Comparison of ENCODE assay signal across 8 mouse cellular contexts in the genomic region with DNA sequence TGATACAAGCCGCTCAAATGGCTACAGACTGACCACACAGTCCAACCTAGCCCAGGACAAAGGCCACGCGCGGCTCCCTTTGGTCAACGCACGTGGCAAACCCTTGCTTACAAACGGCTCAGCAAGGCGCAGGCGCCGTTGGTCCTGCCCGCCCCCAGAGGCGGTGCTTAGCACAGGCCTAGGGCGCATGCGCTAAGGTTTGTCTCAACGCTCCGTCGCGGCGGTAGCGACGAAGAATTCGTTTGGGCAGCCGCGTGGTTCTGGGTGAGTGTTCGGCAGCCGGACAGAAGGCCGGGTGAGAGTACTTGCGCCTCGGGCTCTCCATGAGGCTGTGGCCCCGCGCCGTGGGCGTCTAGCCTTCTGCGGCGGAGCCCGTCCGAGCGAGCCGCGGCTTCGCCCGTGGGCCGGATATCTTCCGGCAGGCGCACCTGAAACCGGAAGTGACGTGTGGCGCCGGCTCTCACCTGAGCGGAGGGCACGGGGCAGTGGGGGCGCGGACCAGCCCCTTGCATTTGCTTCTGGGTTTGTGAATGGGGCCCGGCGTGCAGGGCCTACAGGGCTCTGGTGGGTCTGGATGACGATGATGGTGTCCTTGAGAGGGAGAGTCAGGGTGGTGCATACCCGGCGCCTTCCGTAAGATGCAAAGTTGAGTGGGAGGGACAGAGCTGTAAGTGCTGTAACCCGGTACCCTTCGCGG. TPM values are rescaled to one million over a fixed set of nuclear protein-coding genes. Genes with fewer than 3 reads are reported as not detected.
A peak's percentile ranks its signal among the peaks of the same experiment; 100 is the strongest.
DNase-seq lines count a peak whose midpoint lies in the region; TF ChIP-seq lines count a peak whose summit lies in the region.

A gene (plus strand): TSS at position 186 of the 697 bp plus-strand sequence.

- no peaks in the 10 kb centered on the region for H3K27me3 ChIP-seq in megakaryocyte, embryonic 14.5 days (replicated peaks)

- no peak for TF ChIP-seq CTCF in gastrocnemius, adult 2 months (IDR thresholded peaks at IDR 0.05)

- peaks cover 74% of the 10 kb centered on the region for H3K4me1 ChIP-seq in megakaryocyte, embryonic 14.5 days

- peak; percentile 69 for DNase-seq in WW6 (ENCODE audit: low read depth, low spot score)
- DNase-seq in cerebellum, postnatal 4 days (ENCODE audit: low spot score in 2 of 2) = peak; percentile 88 to 94
- peak; percentile 96 for DNase-seq in gastrocnemius, adult 2 months
- peak; percentile 92 for DNase-seq in hindlimb bud, embryonic 11.5 days (ENCODE audit: extremely low spot score, low read depth, low spot score)
- peak; percentile 79 to 92 for DNase-seq in left cerebral cortex, adult 8-10 months (ENCODE audit: low spot score in 2 of 2)
- DNase-seq in right cerebral cortex, postnatal 10 days (ENCODE audit: low spot score in 2 of 2) = peak; percentile 96
- DNase-seq in urinary bladder, postnatal 25 days (ENCODE audit: low spot score) = peak; percentile 96

- peaks cover 31% of the 10 kb centered on the region for H3K36me3 ChIP-seq in megakaryocyte, embryonic 14.5 days (replicated peaks; ENCODE audit: low read length)

- no peaks in the 10 kb centered on the region for H3K9me3 ChIP-seq in megakaryocyte, embryonic 14.5 days

- H3K4me3 ChIP-seq in gastrocnemius, adult 2 months = peak within 1 kb of the TSS; percentile 95
- H3K4me3 ChIP-seq in megakaryocyte, embryonic 14.5 days (replicated peaks) = peak within 1 kb of the TSS; percentile 98

- intact Hi-C loops in gastrocnemius, adult 2 months (cut with DNase I) = no loop called here

- peak within 1 kb of the TSS; percentile 97 for H3K27ac ChIP-seq in gastrocnemius, adult 2 months

RNA-seq across cellular contexts. Expression of the gene that starts here (rescaled TPM):
- total RNA-seq in gastrocnemius, adult 2 months (2021) = 1 to 10 TPM; 4.4 to 4.5 TPM
- total RNA-seq in left cerebral cortex, adult 8-10 months (2022) = 10 to 100 TPM; 18.4 to 20.7 (median 19.3) TPM
- 1.0 and 1.5 TPM in 2 replicates for polyA plus RNA-seq in megakaryocyte, embryonic 14.5 days (2012; ENCODE audit: insufficient read depth, low replicate concordance)

Comparison
In these comparisons a context has a peak if more than half of its experiments do, and no peak if none do; other contexts are left out.
1. Peak in every context shown above with its lines: DNase-seq, H3K4me3 ChIP-seq and H3K27ac ChIP-seq.